Mouse (Mus musculus) liver, postnatal 0 days (tissue): Measurements from ENCODE around the gene Gpnmb. TPM values are rescaled to one million over a fixed set of nuclear protein-coding genes. Genes with fewer than 3 reads are reported as not detected.

ENCODE experiments used
- ATAC-seq: fragments of 200-750 bp; cut with Nextera tagmentation; 2 replicates; pipeline ENCODE4 v1.8.0; 2017; ENCODE audit warnings: mild to moderate bottlenecking, moderate library complexity
- DNase-seq: peaks from one replicate; pipeline ENCODE4 v3.0.0-alpha.2; 2016
- H3K27ac ChIP-seq: fragments of 300-500 bp; sonication (generic); 2 replicates; pipeline ENCODE4 v1.5.1; 2014; ENCODE audit warnings: antibody characterized with exemption, moderate library complexity, mild to moderate bottlenecking, low read depth
- H3K27me3 ChIP-seq: fragments of 300-500 bp; sonication (generic); 2 replicates; pipeline ENCODE4 v1.6.1; 2014; ENCODE audit warnings: low read length, control low read depth, mixed read lengths; ENCODE audit not compliant: insufficient read depth
- H3K36me3 ChIP-seq: fragments of 300-500 bp; sonication (generic); replicated peaks from 2 replicates; pipeline ENCODE4 v1.6.1; 2014; ENCODE audit warnings: mild to moderate bottlenecking, control low read depth, low read length, moderate library complexity, mixed read lengths; ENCODE audit not compliant: insufficient read depth
- H3K4me1 ChIP-seq: fragments of 300-500 bp; sonication (generic); 2 replicates; pipeline ENCODE4 v1.6.1; 2014; ENCODE audit warnings: antibody characterized with exemption, mild to moderate bottlenecking, control low read depth; ENCODE audit not compliant: insufficient read depth
- H3K4me2 ChIP-seq: fragments of 300-500 bp; sonication (generic); 2 replicates; pipeline ENCODE4 v1.6.1; 2014; ENCODE audit warnings: low read depth, mild to moderate bottlenecking, low read length, moderate library complexity, mixed read lengths
- H3K4me3 ChIP-seq: fragments of 300-500 bp; sonication (generic); 2 replicates; pipeline ENCODE4 v1.5.1; 2014; ENCODE audit warnings: low read depth, low read length
- H3K9ac ChIP-seq: fragments of 300-500 bp; sonication (generic); replicated peaks from 2 replicates; pipeline ENCODE4 v1.6.1; 2014; ENCODE audit warnings: mild to moderate bottlenecking, moderate library complexity
- H3K9me3 ChIP-seq: fragments of 300-500 bp; sonication (generic); 2 replicates; pipeline ENCODE4 v1.6.1; 2016; ENCODE audit warnings: mild to moderate bottlenecking, control low read depth, low read length, mixed read lengths
- CTCF ChIP-seq: sonication (generic); IDR thresholded peaks from 2 replicates; pipeline ENCODE4 v1.5.1; 2016; ENCODE audit warnings: antibody characterized with exemption, low read depth
- EP300 ChIP-seq: IDR thresholded peaks from 2 replicates; pipeline ENCODE4 v1.6.1; 2016; ENCODE audit warnings: antibody characterized with exemption, low read depth, mild to moderate bottlenecking
- WGBS: fragments of 180-500 bp; shearing (Covaris S2); extraction: QIAGEN DNeasy Blood & Tissue Kit; methylation state at CpG from one replicate; pipeline ENCODE4 v1.1.7; 2014; ENCODE audit not compliant: insufficient replicate concordance; 5-methylcytosine and 5-hydroxymethylcytosine counted together
- polyA plus RNA-seq: library from polyadenylated mRNA; unstranded; fragments of >200 nt; fragmentation: Nextera tagmentation; extraction: Ambion mirVana; gene quantifications from 2 replicates; pipeline ENCODE4 v1.2.1, GENCODE M21; 2015

Gene Gpnmb
- polyA plus RNA-seq, 1 experiment from 2014 or later = 0.53 TPM

GRCm38 (mm10) chr6:49074117-49074490, 37.8 kb downstream of the Gpnmb start:
- H3K36me3 ChIP-seq = no peaks in the 10 kb centered on the region
- H3K4me1 ChIP-seq = peaks cover 8% of the 10 kb centered on the region
- H3K9ac ChIP-seq = peak overlapping the region; percentile 89
- no peak for TF ChIP-seq EP300
- TF ChIP-seq CTCF = no peak
- no peaks in the 10 kb centered on the region for H3K9me3 ChIP-seq
- peak overlapping the region; percentile 82 for H3K4me3 ChIP-seq
- H3K27me3 ChIP-seq = no peaks in the 10 kb centered on the region
- H3K4me2 ChIP-seq = peak overlapping the region; percentile 77
- under 1% methylated on average over 19 of the region's 19 CpGs for WGBS
- peak; percentile 61 for ATAC-seq
- peak overlapping the region; percentile 87 for H3K27ac ChIP-seq
- DNase-seq = no peak

DNA sequence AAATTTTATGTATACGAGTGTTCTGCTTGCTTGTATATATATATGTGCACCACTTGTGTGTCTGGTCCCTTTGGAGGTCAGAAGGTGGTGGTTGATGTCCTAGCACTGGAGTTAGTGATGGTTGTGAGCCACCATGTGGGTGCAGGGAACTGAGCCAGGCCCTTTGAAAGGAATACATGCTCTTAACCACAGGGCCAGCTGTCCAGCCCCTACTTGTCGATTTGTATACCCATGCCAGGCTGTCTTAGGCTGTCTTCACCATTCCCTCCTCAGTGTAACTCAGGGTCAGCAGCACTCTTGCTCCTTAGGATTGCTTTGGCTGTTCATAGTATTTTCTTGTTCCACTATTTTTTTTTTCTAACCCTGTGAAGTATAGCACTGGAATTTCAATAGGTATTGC, 41.5 kb downstream of the Gpnmb start:
- ATAC-seq = no peak
- Histone ChIP-seq H3K27ac (no peak overlapping the region), H3K36me3 (0 out of 2 replicates have a peak, but pooled peaks cover 4% of the 10 kb centered on the region), H3K4me2 (no peak overlapping the region), H3K4me3 (no peak overlapping the region), H3K27me3 (no peaks in the 10 kb centered on the region), H3K4me1 (peaks cover 8% of the 10 kb centered on the region), H3K9ac (no peak overlapping the region), H3K9me3 (no peaks in the 10 kb centered on the region)
- WGBS = 82% methylated on average over 2 of the region's 2 CpGs
- TF ChIP-seq CTCF (no peak), EP300 (no peak)
- DNase-seq = no peak

DNA sequence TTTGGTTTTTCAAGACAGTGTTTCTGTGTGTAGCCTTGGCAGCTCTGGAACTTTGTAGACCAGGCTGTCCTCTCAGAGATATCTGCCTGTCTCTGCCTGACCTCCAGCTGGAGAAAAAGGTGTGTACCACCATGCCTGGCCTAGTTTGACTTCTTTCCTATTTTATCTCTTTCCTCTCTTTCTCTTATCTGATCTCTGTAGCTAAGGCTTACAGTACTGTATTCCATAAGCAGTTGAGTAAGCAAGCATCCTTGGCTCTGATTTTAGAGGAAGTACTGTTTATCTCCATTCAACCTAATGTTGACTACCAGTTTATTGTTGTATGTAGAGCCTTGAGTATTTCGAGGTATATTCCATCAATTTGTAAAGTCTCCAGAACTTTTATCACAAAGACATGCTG, 43.0 kb downstream of the Gpnmb start:
- TF ChIP-seq CTCF (no peak), EP300 (no peak)
- 74% methylated on average over 1 of the region's 1 CpGs for WGBS

DNA sequence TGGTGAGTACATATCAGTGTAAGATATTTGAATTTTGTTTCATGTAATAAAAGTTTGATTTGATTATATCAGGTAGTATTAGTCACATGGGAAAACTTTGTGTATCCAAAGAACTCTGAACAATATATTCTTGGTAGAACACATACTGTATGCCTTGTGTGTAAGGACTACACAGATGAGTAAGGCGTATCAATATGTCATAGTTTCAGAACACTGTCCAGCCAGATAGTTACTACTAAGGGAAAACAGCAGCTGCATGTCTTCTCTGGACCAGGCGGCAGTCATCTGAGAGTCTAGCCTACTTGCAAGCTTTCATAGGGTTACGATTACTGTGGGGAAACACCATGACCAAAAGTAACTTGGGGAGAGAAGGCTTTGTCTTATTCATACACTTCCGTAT, 46.7 kb downstream of the Gpnmb start:
- H3K4me2 ChIP-seq = no peak overlapping the region
- DNase-seq (no peak), ATAC-seq (no peak)
- WGBS = 90% methylated on average over 4 of the region's 4 CpGs
- H3K9ac ChIP-seq = no peak overlapping the region
- H3K4me3 ChIP-seq = no peak overlapping the region
- no peaks in the 10 kb centered on the region for H3K27me3 ChIP-seq
- no peaks in the 10 kb centered on the region for H3K4me1 ChIP-seq
- no peak overlapping the region for H3K27ac ChIP-seq
- peaks cover 42% of the 10 kb centered on the region for H3K36me3 ChIP-seq
- no peak for TF ChIP-seq EP300
- no peak for TF ChIP-seq CTCF
- no peaks in the 10 kb centered on the region for H3K9me3 ChIP-seq

More for the DNA sequence above, 43.0 kb downstream of the Gpnmb start:
- Histone ChIP-seq H3K4me1 (peaks cover 4% of the 10 kb centered on the region), H3K36me3 (peaks cover 15% of the 10 kb centered on the region), H3K9me3 (no peaks in the 10 kb centered on the region), H3K27ac (no peak overlapping the region), H3K4me3 (no peak overlapping the region), H3K27me3 (no peaks in the 10 kb centered on the region), H3K4me2 (no peak overlapping the region), H3K9ac (no peak overlapping the region)
- ATAC-seq = no peak
- DNase-seq = no peak

GRCm38 (mm10) chr6:49094968-49095367, 58.6 kb downstream of the Gpnmb start:
- H3K9ac ChIP-seq = no peak overlapping the region
- H3K27ac ChIP-seq = no peak overlapping the region
- H3K9me3 ChIP-seq = no peaks in the 10 kb centered on the region
- no peak overlapping the region for H3K4me3 ChIP-seq
- no peak for ATAC-seq
- peaks cover 48% of the 10 kb centered on the region for H3K36me3 ChIP-seq
- H3K27me3 ChIP-seq = no peaks in the 10 kb centered on the region
- H3K4me2 ChIP-seq = no peak overlapping the region
- DNase-seq = no peak
- TF ChIP-seq EP300 (no peak), CTCF (no peak)
- 84% methylated on average over 10 of the region's 10 CpGs for WGBS
- H3K4me1 ChIP-seq = peaks cover 12% of the 10 kb centered on the region

DNA sequence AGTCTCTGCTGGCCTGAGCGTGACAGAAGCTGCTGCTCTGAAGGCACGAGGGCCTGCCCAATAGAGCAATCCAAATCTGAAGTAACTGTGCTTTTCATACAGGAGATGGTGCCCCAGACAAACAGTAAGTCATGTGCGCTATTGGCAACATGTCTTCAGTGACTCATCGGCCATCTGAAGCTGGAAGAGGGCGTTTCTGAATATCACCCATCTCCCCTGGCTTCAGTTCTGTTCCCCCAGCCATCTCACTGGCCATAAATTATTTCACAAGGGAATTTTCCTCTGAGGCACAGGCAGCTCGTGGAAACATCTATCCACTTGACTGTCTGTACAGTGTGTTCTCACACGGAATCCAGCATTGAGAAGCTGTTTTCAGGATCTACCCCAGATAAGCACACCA, 60.1 kb downstream of the Gpnmb start:
- H3K9me3 ChIP-seq = no peaks in the 10 kb centered on the region
- H3K27me3 ChIP-seq = no peaks in the 10 kb centered on the region
- H3K9ac ChIP-seq = no peak overlapping the region
- peaks cover 14% of the 10 kb centered on the region for H3K4me1 ChIP-seq
- peaks cover 33% of the 10 kb centered on the region for H3K36me3 ChIP-seq
- ATAC-seq = 0 out of 2 replicates have a peak, but pooled peaks have one; percentile 9
- H3K27ac ChIP-seq = peak overlapping the region; percentile 57
- H3K4me3 ChIP-seq = no peak overlapping the region
- no peak for DNase-seq
- H3K4me2 ChIP-seq = 0 out of 2 replicates have a peak overlapping the region, but pooled peaks have one; percentile 44
- WGBS = 80% methylated on average over 7 of the region's 7 CpGs
- TF ChIP-seq CTCF = no peak
- TF ChIP-seq EP300 = no peak

GRCm38 (mm10) chr6:49096933-49097461, 60.7 kb downstream of the Gpnmb start:
- peaks cover 28% of the 10 kb centered on the region for H3K36me3 ChIP-seq
- ATAC-seq (peak; percentile 71; the same call in 1 of the 2 replicates), DNase-seq (peak; percentile 73)
- no peak overlapping the region for H3K9ac ChIP-seq
- WGBS = 55% methylated on average over 13 of the region's 13 CpGs
- H3K27me3 ChIP-seq = no peaks in the 10 kb centered on the region
- H3K9me3 ChIP-seq = no peaks in the 10 kb centered on the region
- peak overlapping the region; percentile 57 for H3K27ac ChIP-seq
- TF ChIP-seq CTCF (no peak), EP300 (no peak; the same call in 1 of the 2 replicates)
- peak overlapping the region; percentile 44 for H3K4me2 ChIP-seq
- H3K4me1 ChIP-seq = peaks cover 14% of the 10 kb centered on the region
- H3K4me3 ChIP-seq = no peak overlapping the region
